Mouse (Mus musculus) layer of hippocampus, adult 8-10 months (tissue): Measurements from ENCODE around the gene Nudt4. TPM values are rescaled to one million over a fixed set of nuclear protein-coding genes. Genes with fewer than 3 reads are reported as not detected.
A peak's percentile ranks its signal among the peaks of the same experiment; 100 is the strongest.

Experiments used
- DNase-seq, 2 experiments: peaks; one replicate each; pipeline ENCODE4 v3.0.0; 2022; ENCODE audit warnings: low spot score in 2 of 2
- total RNA-seq, 4 experiments: library from RNA; stranded (reverse); gene quantifications; 2 replicates each; pipeline ENCODE4 v1.2.4; 2022

Nudt4 gene
- 10 to 100 TPM; 72.5 to 74.3 (median 73.6) TPM for total RNA-seq

DNA sequence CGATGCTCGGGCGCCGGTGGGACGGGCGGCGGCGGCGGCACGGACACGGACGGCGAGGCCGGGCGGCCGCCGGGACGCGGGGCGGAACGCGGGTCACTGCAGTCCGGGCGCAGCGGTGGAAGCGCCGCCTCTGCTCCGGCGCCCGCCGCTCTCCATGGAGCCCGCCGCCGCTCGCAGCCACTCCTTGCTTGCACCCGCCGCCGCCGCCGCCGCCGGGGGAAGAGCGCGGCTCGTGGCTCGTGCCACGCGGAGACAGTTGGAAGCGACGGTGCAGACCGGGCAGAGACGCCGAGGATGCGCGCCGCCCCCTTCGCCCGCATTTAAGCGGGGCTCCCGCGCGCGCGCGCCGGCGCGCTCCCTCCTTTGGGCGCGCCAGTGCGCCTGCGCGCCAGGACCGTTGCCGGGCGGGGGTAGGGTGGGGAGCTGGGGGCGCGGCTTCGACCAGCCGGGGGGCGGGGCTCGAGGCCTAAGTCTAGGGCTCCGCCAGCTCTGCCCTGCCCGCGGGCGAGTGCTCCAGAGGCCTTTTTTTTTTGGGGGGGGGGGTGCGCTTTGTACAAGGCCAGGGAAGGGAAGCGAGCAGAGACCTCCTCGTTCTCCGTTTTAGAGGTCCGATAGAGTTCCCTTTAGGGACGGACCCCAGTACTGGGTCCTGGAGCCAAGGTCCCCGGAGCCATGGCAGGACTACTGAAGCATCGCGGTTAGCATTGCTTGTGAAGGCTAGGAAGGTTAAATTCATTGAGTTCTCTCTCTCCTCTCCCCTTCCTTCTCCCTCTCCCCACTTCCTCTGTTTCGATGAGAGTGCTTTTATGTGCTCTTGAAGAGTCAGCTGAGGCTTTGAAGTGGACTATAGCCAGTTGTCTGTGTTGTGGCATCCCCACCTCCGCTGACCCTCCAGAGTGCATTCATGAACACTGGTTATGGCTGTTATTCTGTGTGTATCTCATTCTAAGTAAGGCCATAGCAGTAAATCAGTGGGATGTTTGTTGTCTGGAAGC lies at the start of gene Nudt4:
Nudt4 (minus strand) TSS at position 296 of the 995 bp plus-strand sequence.
- peak; percentile 46 to 70 for DNase-seq

DNA sequence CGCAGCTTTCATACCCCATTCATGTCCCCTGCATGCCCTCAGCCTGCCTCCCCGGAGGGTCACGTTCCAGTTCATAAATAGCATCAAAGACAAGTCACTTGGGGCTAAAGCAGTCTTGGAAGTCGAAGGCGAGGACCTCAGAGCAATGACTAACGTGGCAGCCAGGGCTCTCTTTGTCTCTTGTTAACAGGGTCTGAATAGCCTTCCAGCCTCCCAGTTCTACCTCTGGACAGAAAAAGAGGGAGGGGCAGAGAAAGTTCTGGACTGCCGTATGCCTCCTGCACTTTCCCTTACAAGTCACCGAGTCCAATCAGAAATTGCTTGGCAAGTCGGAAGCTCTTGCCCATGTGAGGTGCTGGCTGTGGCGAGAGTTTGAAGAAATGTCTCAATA lies 47.4 kb upstream of the Nudt4 start:
- no peak for DNase-seq

DNA sequence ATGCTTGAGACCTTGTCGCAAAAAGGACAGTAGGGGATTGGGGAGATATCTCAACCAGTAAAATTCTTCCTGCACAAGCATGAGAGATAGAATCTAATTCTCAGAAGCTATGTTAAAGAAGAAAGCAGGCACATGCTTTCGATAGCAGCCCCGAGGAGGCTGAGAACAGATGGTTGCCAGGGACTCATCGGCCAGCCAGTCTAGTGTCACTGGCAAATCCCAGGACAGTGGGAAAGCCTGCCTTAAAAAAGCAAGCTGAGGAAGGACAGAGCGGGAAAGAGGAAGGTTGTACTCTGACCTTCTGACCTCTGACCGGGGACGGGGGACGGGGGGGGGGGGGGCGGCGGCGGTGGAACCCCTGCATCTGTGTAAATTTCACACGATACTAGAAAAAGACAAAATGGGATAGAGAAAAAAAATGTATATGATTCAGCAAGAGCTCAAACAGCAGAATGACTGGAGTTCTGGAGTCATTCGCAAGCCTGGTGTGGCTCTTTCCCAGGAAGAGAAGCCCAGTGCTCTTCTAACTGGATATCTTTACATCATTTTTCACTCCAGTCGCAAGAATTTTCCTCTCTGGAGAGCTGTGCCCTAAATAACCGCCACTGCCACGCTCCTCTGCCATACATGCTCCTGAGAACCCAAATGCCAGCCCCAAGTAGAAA lies 46.9 kb upstream of the Nudt4 start:
- no peak for DNase-seq

DNA sequence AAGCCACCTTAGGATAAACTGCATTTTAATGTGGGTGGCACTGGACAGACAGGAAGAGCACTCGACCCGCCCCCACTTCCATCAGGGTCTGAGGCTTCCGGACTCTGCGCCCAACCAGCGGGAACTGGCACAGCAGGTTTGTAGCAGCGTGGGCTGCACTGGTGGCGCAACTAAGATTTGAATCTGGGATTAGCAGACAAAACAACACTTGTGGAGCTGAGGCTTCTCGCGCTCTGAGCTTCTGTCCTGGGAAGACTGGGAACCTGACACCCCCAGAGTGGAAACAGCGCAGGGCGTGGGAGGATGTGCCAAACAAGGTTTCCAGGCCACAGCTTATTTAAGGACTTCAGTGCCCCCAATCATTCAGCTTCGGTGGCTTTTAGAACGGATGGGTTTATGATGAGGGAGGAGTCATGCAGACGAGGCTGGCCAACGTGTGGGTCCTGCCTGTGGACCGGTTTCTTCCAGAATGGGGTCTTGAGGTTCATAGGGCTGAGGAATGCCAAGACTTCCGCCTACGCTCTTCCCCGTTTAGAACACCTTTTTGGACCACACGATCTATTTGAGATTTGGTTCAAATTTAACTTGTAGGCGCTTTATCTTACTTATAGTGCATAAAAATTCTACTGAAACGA lies 41.1 kb upstream of the Nudt4 start:
- DNase-seq: no peak

DNA sequence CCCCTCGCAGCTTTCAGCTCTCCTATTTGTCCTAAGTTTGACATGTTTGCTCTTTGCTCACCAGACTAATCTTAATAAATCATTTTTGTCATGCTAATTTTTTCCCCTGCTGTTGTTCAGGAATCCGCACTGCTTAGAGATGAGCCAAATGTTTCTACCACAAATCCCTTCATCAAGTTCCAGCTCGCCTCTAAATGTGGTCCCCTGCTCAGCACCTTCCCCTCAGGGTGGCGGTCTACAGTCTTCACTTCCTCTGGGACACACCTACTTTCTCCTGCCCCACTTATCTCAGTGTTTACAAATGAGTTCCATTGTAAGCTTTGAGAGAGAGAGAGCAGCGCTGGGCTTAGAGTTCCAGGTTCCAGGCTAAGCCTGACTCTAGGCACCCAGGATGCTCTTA lies 36.6 kb upstream of the Nudt4 start:
- DNase-seq: no peak

DNA sequence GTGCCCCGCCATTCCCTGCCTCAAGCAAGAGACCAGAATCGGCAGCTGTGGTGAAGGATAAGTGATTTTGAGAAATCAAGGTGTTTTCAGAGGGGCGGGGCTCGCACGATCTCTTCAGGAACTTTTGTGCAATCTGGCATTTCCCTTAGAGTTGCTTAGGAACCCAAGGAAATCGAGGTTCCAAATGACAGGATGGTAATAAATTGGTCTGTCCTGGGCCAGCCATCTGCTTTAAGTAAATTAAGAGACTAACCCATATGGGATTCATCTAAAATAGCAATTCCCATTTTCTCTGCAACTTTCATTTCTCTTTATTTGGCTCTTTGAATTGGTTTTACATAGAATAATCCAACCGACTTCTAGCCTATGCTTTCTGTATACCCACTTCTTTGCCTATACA lies 35.8 kb upstream of the Nudt4 start:
- DNase-seq: peak in 1 of 2 experiments; percentile 22

DNA sequence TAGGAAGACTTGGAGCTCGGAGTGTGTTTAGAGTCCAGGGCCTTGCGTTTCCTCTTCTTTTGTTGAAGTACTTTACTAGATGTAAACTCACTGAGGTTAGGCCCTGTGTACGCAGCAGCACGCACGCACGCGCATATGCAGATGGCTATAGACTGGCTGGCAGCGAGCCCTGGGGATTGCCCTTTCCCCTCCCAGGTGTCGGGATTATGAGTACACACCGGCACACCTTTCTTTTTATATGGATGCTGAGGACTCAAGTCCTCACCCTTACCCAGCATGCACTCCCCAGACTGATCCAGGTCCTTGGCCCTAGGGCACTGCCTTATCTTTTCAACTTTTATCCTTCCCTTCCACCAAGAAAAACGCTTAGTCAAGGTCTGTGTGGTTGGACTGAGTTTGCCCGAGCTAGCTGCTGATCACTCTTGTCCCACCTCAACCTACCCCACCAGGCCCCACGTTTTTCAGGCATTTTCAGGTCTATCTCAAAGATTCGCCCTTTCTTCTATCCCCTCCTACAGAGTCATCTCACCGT lies 34.2 kb upstream of the Nudt4 start:
- DNase-seq: no peak

DNA sequence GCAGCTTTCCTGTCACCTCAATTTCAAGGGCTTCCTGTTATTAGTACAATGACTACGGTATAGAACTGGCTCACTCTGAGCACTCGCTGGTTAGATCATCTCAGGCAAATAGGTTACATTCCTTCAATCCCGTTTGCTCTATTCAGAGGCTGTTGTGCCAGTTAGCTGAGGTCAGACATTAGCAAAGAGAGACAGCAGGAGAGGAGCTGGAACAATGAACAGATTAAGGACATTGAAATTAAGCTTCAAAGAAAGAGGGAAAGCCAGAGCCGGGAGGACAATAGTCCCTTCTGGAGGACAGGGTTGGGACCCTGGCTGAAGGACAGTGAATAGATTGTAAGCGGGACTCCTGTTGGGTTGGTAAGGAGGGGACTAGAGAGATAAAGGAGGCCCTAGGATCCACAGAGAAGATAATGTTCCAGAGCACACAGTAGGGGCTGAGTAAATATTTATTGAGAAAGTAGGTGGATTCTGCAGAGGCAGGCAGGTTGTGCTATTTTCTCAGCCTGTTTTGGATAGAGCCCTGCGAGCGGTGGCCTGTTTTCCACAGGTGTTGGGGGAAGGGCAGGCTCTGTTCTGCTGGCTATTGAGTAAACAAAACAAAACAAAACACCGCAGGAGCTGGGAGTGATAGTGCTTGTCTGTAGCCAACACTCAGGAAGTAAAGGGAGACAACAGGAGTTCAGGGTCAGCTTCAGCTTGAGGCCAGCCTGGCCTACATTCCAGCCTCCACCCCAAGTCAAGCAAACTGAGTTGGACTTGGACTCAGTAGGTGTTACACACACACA lies 32.1 kb upstream of the Nudt4 start:
- no peak for DNase-seq

DNA sequence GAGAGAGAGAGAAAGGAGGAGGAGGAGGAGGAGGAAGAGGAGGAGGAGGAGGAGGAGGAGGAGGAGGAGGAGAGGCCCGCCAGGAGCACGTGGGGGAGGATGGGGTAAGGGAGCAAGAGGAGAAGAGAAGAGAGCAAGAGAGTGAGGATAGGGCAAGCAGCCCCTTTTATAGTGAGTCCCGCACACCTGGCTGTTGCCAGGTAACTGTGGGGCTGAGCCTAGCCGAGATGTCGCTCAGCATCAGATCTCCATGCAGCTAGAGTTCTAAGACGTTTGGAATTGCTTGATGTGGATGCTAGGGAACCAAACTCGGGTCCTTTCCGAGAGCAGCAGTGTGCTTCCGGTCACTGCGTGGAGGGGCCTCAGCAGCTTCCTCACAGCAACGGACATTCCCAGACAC lies 30.5 kb upstream of the Nudt4 start:
- no peak for DNase-seq

DNA sequence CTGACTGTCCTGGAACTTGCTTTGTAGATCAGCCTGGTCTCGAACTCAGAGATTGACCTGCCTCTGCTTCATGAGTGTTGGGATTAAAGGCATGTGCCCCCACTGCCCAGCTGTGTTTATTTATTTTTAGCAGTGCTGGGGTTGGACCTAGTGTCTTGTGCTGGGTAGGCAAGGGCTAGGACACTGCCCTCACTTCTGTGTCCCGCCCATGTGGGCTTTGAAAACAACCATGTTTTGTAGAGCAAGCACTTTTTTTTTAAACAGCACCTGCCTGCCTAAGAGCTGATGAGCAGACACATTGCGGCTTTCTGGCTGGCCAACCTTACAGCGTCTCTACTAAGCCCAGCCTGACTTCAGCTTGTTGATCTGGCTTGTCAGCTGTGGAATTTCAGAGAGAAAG lies 27.3 kb upstream of the Nudt4 start:
- DNase-seq: no peak

DNA sequence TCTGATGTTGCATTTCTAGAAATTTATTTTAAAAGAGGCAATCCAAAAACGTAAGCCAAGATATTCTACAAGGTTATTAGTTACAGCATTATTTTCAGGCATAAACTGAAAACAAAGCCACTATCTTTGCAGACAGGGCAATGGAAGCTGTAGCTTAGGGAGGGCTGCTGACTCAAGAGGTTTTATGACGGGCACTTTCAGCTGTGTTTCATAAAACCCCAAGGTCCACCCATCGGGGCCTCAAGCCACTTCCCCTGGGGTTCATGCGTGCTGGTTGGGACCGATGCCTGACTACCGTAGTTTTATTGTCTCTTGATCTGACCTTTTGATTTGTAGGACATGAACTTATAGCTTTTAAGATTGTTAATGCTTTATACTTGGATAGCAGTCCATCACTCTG lies 26.2 kb upstream of the Nudt4 start:
- DNase-seq: no peak

DNA sequence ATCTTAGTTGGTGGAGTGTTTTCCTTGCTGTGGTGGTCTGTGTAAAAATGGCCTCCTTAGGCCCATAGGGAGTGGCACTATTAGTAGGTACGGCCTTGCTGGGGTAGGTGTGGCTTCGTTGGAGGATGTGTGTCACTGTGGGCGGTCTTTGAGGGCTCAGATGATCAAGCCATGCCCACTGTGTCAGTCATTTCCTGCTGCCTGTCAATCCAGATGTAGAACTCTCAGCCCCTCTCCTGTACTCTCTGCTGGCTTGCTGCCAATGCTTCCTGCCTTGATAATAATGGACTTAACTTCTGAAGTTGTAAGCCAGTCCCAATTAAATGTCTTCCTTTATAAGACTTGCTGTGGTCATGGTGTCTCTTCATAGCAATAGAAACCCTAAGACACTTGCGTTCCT lies 25.2 kb upstream of the Nudt4 start:
- DNase-seq: no peak

DNA sequence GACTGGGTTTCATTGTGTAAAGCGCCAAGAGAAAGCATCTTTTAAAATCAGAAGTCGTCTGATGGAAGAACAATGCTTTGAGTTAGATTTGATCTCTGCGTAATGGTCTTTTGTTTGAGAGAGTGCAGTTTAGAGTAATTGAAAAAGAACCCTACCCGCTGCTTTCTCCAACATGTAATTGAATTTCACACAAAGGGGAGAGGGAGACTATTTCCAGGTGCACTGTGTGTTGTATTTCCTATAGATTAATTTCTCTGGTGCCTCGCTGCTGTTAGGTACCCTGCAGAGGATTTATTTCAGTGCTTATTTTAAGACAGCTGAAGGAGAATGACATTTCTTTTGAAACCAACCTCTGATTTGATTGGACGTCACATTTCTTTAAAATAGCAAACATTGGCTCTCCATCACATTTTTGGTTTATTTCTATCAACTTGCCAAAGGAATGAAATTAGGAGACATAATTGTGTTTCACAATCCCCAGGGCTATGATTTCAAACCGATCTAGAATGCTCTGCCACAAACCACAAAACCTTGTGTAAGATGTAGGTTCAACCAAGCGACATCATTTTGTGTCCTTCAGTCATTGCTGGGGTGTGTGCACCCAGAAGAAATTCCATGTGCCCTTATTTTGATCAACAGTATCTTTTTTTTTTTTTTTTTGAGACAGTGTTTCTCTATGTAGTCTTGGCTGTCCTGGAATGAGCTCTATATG lies 23.7 kb upstream of the Nudt4 start:
- DNase-seq: no peak

DNA sequence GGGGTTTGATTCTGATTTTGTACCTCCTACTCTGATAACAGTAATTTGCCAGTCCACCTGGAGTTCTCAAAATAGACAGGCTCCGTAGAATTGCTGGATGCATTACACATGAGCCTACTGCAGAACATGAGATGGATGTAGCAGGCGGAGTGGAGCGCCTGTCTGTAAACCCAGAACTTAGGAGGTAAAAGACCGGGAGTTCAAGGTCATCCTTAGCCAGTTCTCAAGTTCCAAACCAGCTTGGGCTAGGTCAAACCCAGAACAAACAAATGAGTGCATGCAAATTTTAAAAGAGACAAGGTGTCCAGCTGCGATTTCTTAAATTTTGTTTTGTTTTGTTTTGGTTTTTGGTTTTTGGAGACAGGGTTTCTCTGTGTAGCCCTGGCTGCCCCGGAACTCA lies 21.6 kb upstream of the Nudt4 start:
- no peak for DNase-seq

DNA sequence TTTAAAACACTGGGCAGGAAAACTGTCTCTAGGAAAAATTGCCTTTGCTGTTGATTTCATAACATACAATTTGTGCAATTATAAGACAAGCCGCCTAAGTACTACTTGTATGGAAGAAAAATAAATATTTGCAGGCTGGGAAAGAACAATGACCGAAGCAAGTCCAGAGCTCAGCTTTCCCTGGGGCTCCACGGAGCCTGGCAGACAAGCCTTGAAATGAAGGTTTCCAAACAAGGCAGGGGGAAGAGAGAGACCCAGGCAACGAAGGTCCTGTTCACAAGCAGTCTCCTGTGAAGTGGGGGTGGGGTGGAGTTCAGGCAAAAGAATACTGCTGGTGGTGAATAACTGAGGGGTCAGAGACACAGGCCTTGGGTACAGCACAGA lies 13.6 kb upstream of the Nudt4 start:
- DNase-seq: no peak

DNA sequence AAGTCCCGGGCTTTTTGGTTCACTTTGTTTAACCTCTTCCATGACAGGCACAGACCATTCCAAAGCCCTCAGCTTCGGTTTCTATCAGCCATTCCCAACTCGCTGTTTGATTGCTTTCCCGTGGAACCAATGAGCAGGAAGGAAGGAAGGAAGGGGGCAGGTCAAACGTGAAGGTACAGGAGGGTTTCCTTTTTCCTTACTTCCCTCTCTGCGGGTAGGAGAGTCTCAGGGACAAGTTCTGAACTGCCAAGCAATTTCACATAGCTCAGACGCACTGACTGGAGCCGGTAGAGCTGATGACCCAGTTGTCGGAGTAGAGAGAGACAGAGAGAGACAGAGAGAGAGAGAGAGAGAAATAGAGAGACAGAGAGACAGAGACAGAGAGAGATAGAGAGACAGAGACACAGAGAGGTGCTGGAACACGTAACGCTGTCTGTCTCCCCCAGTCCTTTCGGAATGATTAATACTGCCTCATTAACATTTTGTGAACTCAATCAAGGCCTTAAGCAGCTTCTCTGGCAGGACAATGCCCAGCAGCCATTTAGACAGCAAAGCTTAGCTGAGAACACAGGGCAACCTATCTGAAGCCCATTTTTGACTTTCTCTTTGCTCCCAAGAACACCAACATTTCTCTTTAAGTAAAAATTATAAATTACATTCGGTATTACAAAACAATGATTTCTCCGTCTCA lies 13.1 kb upstream of the Nudt4 start:
- DNase-seq: no peak

DNA sequence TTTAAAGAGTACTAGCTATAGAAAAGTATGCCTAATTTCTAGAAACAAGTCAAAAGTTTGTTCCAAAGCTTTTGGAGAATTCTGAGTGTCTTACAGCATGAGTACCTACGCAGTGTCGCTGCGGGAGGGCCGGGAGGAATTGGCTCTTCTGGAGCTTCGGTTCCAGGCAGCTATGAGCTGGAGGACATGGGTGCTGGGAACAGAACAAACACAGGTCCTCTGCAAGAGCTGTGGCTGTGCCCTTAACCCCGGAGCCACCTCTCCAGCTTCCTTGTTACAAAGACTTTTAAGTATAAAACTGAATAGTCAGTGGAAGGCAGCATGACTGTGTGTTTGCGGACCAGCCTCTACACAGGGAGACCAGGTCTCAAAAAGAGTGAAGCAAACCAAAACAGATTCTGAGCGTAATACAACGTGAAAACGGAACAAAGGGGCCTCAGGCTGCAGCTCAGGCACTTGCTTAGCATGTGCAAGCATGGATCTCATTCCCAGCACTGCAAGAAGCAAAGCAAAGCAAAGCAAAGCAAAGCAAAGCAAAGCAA lies 12.0 kb upstream of the Nudt4 start:
- DNase-seq: no peak

DNA sequence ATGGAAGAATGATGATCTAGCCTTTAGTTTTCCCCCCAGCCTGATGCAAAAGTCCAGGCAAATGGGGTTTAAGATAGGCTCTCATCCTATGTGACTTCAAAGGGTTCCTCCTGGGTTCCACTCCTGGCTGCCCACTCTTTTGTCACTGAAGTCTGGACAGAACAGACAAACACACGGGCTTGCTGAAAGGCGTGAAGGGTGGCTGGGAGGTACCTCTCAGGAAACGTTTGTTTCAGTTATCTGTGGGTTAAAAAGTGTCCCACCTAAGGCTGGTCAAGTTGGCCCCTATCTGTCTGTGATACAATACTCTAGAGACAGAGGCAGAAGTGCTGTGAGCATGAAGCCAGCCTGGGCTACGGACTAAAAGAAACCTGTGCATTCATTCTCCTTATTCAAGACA lies 11.0 kb upstream of the Nudt4 start:
- DNase-seq: no peak

DNA sequence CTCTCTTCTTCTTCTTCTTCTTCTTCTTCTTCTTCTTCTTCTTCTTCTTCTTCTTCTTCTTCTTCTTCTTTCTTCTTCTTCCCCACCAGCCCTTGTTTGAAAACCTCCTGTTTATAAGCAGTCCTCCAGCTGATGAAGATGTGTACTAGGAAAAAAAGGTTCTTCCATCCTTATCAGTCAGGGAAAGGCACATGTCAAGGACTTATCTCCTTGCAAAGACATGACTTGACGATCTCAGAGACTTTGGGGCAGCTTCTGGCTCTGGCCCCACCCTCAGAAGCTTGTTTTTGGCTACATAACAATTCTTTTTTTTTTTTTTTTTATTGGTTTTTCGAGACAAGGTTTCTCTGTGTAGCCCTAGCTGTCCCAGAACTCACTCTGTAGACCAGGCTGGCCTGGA lies 5.5 kb upstream of the Nudt4 start:
- no peak for DNase-seq

DNA sequence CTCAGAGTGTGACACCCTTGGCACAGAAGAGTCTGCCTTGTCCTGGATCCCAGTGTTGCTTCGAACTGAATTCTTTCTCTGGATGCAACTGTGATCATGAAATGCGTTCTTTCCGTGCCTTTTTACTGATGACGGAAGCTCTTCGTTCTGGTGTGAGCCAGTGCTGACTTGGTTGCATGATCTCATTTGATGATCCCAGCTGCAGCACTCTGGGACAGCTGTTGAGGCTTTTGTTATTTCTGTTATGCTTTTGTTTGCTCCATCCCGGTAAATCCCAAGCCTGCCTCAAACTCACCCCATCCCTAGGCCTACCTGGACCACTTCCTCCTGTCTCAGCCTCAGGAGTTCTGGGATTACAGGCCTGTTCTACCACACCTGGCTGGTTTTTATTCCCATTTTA lies 4.1 kb upstream of the Nudt4 start:
- no peak for DNase-seq
